Mouse (Mus musculus) midbrain, embryonic 16.5 days (tissue): ENCODE measurements around the gene Rcsd1. TPM values are rescaled to one million over a fixed set of nuclear protein-coding genes. Genes with fewer than 3 reads are reported as not detected.

ENCODE experiments used
- ATAC-seq: fragments of 200-750 bp; cut with Nextera tagmentation; 2 replicates; pipeline ENCODE4 v1.8.0; 2017; ENCODE audit warnings: moderate TSS enrichment
- H3K27ac ChIP-seq: fragments of 300-500 bp; sonication (generic); 2 replicates; pipeline ENCODE4 v1.5.1; 2014; ENCODE audit warnings: mild to moderate bottlenecking, low read length, mixed read lengths
- H3K27me3 ChIP-seq: fragments of 300-500 bp; sonication (generic); 2 replicates; pipeline ENCODE4 v1.6.1; 2014; ENCODE audit warnings: low read depth, low read length, mixed read lengths; ENCODE audit not compliant: control insufficient read depth, insufficient read depth
- H3K36me3 ChIP-seq: fragments of 300-500 bp; sonication (generic); 2 replicates; pipeline ENCODE4 v1.6.1; 2014; ENCODE audit warnings: mild to moderate bottlenecking, low read length, moderate library complexity, mixed read lengths; ENCODE audit not compliant: control insufficient read depth, insufficient read depth
- H3K4me1 ChIP-seq: fragments of 300-500 bp; sonication (generic); 2 replicates; pipeline ENCODE4 v1.6.1; 2014; ENCODE audit warnings: mild to moderate bottlenecking, low read length, mixed read lengths; ENCODE audit not compliant: control insufficient read depth, insufficient read depth
- H3K4me2 ChIP-seq: fragments of 300-500 bp; sonication (generic); 2 replicates; pipeline ENCODE4 v1.6.1; 2014; ENCODE audit warnings: mild to moderate bottlenecking, low read length, mixed read lengths
- H3K4me3 ChIP-seq: fragments of 300-500 bp; sonication (generic); 2 replicates; pipeline ENCODE4 v1.5.1; 2014; ENCODE audit warnings: low read depth, mild to moderate bottlenecking, low read length, moderate library complexity, mixed read lengths
- H3K9ac ChIP-seq: fragments of 300-500 bp; sonication (generic); 2 replicates; pipeline ENCODE4 v1.6.1; 2014; ENCODE audit warnings: low read depth, low read length, mixed read lengths
- H3K9me3 ChIP-seq: fragments of 300-500 bp; sonication (generic); replicated peaks from 2 replicates; pipeline ENCODE4 v1.6.1; 2014; ENCODE audit warnings: mild to moderate bottlenecking, low read length, mixed read lengths; ENCODE audit not compliant: control insufficient read depth, poor library complexity, severe bottlenecking
- WGBS: fragments of 180-500 bp; shearing (Covaris S2); extraction: QIAGEN DNeasy Blood & Tissue Kit; methylation state at CpG from one replicate; pipeline ENCODE4 v1.1.7; 2014; 5-methylcytosine and 5-hydroxymethylcytosine counted together
- polyA plus RNA-seq: library from polyadenylated mRNA; unstranded; fragments of >200 nt; fragmentation: Nextera tagmentation; extraction: Ambion mirVana; gene quantifications from 2 replicates; pipeline ENCODE4 v1.2.1, GENCODE M21; 2015

Rcsd1 gene
- 7.8 and 7.9 TPM in 2 replicates for polyA plus RNA-seq

DNA sequence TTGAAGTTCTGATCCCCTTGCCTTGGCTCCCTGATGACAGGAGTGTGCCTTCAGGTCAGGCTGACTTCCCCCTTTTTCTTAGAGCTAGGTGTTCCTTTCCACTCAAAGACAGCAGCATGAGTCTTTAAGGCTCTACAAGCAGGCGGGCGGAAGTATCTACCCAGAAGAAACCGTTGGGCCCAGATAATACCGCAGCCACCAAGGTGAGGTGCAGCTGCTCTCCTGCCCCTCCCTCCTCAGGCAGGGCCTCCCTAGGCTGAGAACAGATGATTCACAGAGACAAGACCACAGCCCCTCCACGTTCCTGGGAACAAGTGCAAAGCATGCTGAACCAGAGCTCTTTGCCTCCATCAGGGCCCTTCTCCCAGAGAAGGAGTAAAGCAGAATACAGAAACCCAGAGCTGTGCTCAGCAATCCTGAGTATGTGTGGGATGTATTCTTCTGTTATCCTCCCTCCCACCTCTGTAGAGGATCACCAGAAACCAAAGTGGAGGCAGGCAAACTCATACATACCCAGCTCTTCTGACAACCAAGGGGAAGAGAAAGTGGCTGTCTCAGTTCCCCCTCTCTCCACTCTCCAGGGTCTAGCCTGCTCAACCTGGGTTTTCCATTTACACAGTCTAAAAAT is at the start of gene Rcsd1:
Gene Rcsd1 (minus strand): TSS at position 129 of the 628 bp plus-strand sequence.
- Histone ChIP-seq H3K4me3 (no peak within 1 kb of the TSS), H3K9ac (no peak within 1 kb of the TSS), H3K9me3 (no peaks in the 10 kb centered on the region), H3K36me3 (no peaks in the 10 kb centered on the region), H3K27me3 (peaks cover 11% of the 10 kb centered on the region), H3K4me2 (no peak within 1 kb of the TSS), H3K4me1 (peaks cover 8% of the 10 kb centered on the region), H3K27ac (no peak within 1 kb of the TSS)
- no peak for ATAC-seq
- 54% methylated on average over 5 of the region's 5 CpGs for WGBS

DNA sequence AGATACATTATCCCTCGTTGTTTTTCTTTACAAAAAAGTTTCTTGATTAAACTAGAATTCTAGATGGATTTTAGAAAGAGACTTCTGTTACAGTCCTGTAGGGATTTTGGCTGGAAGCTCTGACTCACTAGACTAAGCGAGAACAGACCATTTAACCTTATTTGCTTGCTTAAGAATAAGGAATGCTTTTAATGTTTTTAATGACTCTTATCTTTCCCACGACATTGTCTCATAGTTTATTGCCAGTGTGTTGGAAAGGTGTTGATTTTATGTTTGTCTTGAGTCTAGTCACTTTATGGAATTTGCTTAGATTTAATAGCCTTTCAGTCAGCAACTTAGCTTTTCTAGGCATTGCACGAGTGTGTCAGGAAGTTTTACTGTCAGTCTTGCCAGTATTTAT is 45.6 kb upstream of the Rcsd1 start:
- no peaks in the 10 kb centered on the region for H3K9me3 ChIP-seq
- 77% methylated on average over 4 of the region's 4 CpGs for WGBS
- H3K4me2 ChIP-seq: no peak overlapping the region
- no peak overlapping the region for H3K9ac ChIP-seq
- no peaks in the 10 kb centered on the region for H3K4me1 ChIP-seq
- ATAC-seq: no peak
- H3K27ac ChIP-seq: no peak overlapping the region
- H3K4me3 ChIP-seq: no peak overlapping the region
- no peaks in the 10 kb centered on the region for H3K36me3 ChIP-seq
- no peaks in the 10 kb centered on the region for H3K27me3 ChIP-seq

DNA sequence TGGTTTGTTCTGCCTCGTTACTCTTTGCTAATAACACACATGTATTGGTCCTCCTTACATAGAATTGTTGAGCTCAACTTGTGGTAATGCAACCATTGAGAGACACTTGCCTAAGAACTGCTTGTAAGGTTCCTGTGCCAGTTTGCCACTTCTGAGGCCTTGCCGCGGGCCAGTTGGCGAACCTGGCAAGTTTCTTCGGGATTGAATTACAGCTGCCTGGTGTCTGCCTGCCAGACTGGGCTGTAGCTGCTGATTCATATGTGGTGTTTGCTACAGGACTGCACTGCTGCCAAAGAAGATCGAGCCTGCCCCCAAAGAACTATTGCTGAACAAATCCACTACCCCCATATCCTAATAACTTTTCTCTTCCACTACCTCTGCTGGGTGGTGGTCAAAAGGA is 44.6 kb upstream of the Rcsd1 start:
- no peak overlapping the region for H3K4me2 ChIP-seq
- no peak overlapping the region for H3K27ac ChIP-seq
- no peaks in the 10 kb centered on the region for H3K27me3 ChIP-seq
- H3K36me3 ChIP-seq: no peaks in the 10 kb centered on the region
- no peak overlapping the region for H3K9ac ChIP-seq
- H3K9me3 ChIP-seq: no peaks in the 10 kb centered on the region
- WGBS: 91% methylated on average over 6 of the region's 6 CpGs
- H3K4me1 ChIP-seq: no peaks in the 10 kb centered on the region
- no peak overlapping the region for H3K4me3 ChIP-seq
- ATAC-seq: no peak

DNA sequence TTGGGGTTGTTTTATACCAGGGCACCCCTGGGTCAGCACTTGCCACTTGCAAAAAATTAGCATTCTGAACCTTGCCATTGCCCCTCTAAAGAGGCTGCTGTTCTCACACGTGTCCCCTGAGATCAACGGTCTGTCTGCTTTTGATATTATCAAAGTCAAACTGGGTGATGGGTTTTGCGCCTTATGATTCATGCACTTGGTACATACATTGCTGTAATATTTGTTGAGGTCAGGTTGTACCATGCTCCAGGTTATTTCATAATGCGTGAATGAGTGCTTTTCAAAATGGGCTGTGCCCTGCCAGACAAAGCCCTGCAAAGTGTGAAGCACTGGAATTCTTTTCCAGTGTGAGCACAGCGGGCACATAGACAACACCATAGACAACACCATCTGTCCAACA is 42.3 kb upstream of the Rcsd1 start:
- WGBS: 90% methylated on average over 5 of the region's 5 CpGs
- ATAC-seq: no peak
- H3K27ac ChIP-seq: no peak overlapping the region
- no peaks in the 10 kb centered on the region for H3K9me3 ChIP-seq
- H3K27me3 ChIP-seq: no peaks in the 10 kb centered on the region
- no peak overlapping the region for H3K4me3 ChIP-seq
- H3K36me3 ChIP-seq: no peaks in the 10 kb centered on the region
- H3K4me2 ChIP-seq: no peak overlapping the region
- no peak overlapping the region for H3K9ac ChIP-seq
- no peaks in the 10 kb centered on the region for H3K4me1 ChIP-seq

DNA sequence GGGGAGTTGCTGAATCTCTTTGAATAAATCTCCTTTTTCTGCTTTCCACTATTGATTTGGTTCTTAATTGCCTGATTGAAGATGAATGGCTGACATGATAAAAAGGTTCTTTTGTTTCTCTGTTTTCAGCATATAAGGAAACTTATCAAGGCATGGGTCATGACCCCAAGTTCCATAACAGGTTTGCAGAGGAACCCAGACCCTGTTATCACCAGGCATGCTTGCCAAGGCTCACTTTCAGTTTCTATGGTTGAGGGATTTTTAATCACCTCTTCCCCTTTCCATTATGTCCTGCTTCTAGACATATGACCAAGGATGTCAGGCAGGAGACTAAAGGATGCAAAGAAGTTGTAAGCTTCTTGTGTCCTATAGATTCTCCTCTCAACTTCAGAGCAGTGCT is 41.6 kb upstream of the Rcsd1 start:
- Histone ChIP-seq H3K36me3 (no peaks in the 10 kb centered on the region), H3K27me3 (no peaks in the 10 kb centered on the region), H3K4me2 (no peak overlapping the region), H3K4me3 (no peak overlapping the region), H3K4me1 (no peaks in the 10 kb centered on the region), H3K9ac (no peak overlapping the region), H3K9me3 (no peaks in the 10 kb centered on the region), H3K27ac (no peak overlapping the region)
- ATAC-seq: no peak

DNA sequence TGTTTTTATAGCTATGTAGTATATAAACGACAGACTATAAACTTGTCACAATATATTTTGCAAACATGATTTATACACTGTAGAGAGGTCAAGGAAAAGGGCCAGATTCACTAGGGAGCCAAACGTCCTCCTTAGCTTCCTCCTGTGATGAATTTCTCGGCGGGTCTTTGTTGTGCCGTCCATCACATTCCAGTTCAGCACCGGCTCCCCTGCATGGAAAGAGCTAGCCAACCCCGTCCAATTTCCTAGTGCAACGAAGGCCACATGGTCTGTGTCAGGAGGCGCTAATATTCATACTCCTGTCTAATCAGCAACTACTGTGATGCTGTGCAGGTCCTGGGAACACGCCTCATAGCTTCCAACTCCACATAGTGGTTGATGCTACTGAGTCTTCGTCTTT is 38.5 kb upstream of the Rcsd1 start:
- Histone ChIP-seq H3K27me3 (no peaks in the 10 kb centered on the region), H3K9me3 (no peaks in the 10 kb centered on the region), H3K36me3 (no peaks in the 10 kb centered on the region), H3K4me3 (no peak overlapping the region), H3K4me2 (no peak overlapping the region), H3K9ac (no peak overlapping the region), H3K4me1 (no peaks in the 10 kb centered on the region), H3K27ac (no peak overlapping the region)
- ATAC-seq: no peak
- 54% methylated on average over 11 of the region's 11 CpGs for WGBS

DNA sequence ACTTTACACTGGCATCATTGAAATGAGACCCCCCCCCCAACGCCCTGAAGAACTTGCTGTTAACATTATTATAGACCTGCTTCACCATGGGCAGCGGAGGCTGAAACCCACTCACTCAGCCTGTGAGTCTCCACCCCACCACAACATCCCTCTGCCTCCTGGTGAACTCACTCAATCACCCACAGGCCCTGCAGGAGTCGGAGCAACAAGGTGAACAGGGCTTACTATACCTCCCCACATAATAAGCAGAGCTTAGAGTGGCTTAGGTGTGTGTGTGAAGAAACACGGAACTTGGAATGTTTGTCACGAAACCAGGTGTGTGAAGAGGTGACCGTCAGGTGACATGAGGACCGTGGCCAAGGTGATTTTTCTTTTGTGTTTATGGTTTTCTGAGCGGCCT is 32.4 kb upstream of the Rcsd1 start:
- Histone ChIP-seq H3K4me3 (no peak overlapping the region), H3K4me1 (no peaks in the 10 kb centered on the region), H3K27ac (no peak overlapping the region), H3K9ac (no peak overlapping the region), H3K27me3 (no peaks in the 10 kb centered on the region), H3K36me3 (no peaks in the 10 kb centered on the region), H3K9me3 (no peaks in the 10 kb centered on the region), H3K4me2 (no peak overlapping the region)
- 83% methylated on average over 8 of the region's 8 CpGs for WGBS
- no peak for ATAC-seq

DNA sequence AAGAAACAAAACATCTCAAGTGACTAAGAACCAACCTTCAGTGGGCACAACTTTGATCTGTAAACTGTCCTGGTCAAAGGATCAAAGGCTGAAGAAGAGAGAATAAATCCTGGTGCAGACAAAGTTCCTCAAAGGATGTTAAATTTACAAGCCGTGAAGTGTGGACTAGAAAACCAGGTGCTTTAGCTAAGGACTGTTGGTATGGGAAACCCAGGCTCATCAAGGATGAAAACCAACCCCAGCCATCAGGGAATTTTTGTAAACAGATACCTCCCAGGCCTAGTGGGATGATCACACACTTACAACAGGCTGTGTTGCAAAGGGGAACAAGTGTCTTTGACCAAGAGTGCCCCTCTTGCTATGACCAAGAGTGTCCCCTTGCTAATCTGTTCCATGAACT is 29.4 kb upstream of the Rcsd1 start:
- H3K27ac ChIP-seq: no peak overlapping the region

DNA sequence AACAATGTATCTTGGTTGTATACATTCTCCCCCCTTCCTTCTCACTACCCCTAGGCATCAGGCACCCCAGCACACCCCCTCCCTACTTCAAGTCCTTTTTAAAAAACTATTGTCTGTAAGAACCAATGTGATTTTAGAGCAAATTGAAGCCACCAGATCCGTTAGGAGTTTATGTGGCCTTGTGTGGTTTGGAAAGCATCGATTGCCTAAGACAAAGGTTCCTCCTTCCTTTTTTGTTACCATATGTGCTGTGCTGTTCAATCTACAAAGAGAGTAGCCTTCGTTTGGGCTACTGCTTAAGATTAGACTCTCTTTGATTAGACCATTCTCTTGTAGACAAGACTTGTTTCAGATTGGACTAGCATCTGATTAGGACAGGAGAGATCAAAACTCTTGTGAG is 28.3 kb upstream of the Rcsd1 start:
- no peak overlapping the region for H3K4me3 ChIP-seq
- no peak for ATAC-seq
- no peak overlapping the region for H3K27ac ChIP-seq
- no peaks in the 10 kb centered on the region for H3K9me3 ChIP-seq
- peaks cover 5% of the 10 kb centered on the region; the same call in 1 of the 2 replicates for H3K4me1 ChIP-seq
- no peaks in the 10 kb centered on the region for H3K36me3 ChIP-seq
- WGBS: 56% methylated on average over 3 of the region's 3 CpGs
- no peak overlapping the region for H3K9ac ChIP-seq
- H3K27me3 ChIP-seq: no peaks in the 10 kb centered on the region
- H3K4me2 ChIP-seq: no peak overlapping the region

More for the DNA sequence above, 29.4 kb upstream of the Rcsd1 start:
- no peak overlapping the region for H3K4me3 ChIP-seq
- peaks cover 5% of the 10 kb centered on the region; the same call in 1 of the 2 replicates for H3K4me1 ChIP-seq
- no peaks in the 10 kb centered on the region for H3K9me3 ChIP-seq
- whole genome bisulfite sequencing: 90% methylated on average over 1 of the region's 1 CpGs
- no peaks in the 10 kb centered on the region for H3K36me3 ChIP-seq
- ATAC-seq: no peak
- H3K9ac ChIP-seq: no peak overlapping the region
- no peaks in the 10 kb centered on the region for H3K27me3 ChIP-seq
- no peak overlapping the region for H3K4me2 ChIP-seq
